Mouse (Mus musculus) midbrain, embryonic 13.5 days (tissue): ENCODE measurements at regions not wholly inside any gene's neighbourhood (a gene's known extent, or its start where the extent isn't known, plus 50 kb on each side); places are given as distances from the start of the nearest gene placed in this dataset.

ENCODE experiments used
- ATAC-seq: fragments of 200-750 bp; cut with Nextera tagmentation; 2 replicates; pipeline ENCODE4 v1.8.0; 2017; ENCODE audit warnings: mild to moderate bottlenecking, moderate TSS enrichment, moderate library complexity
- H3K27ac ChIP-seq: fragments of 300-500 bp; sonication (generic); 2 replicates; pipeline ENCODE4 v1.5.1; 2015; ENCODE audit warnings: inconsistent platforms, mild to moderate bottlenecking, moderate library complexity
- H3K27me3 ChIP-seq: fragments of 300-500 bp; sonication (generic); 2 replicates; pipeline ENCODE4 v1.6.1; 2015; ENCODE audit warnings: mild to moderate bottlenecking, inconsistent platforms
- H3K36me3 ChIP-seq: fragments of 300-500 bp; sonication (generic); 2 replicates; pipeline ENCODE4 v1.6.1; 2015; ENCODE audit warnings: mild to moderate bottlenecking, inconsistent platforms
- H3K4me1 ChIP-seq: fragments of 300-500 bp; sonication (generic); replicated peaks from 2 replicates; pipeline ENCODE4 v1.6.1; 2015; ENCODE audit warnings: inconsistent platforms
- H3K4me2 ChIP-seq: fragments of 300-500 bp; sonication (generic); replicated peaks from 2 replicates; pipeline ENCODE4 v1.6.1; 2015; ENCODE audit warnings: moderate library complexity, mild to moderate bottlenecking, inconsistent platforms
- H3K4me3 ChIP-seq: fragments of 300-500 bp; sonication (generic); replicated peaks from 2 replicates; pipeline ENCODE4 v1.5.1; 2015; ENCODE audit warnings: mild to moderate bottlenecking, inconsistent platforms
- H3K9ac ChIP-seq: fragments of 300-500 bp; sonication (generic); replicated peaks from 2 replicates; pipeline ENCODE4 v1.6.1; 2015; ENCODE audit warnings: mild to moderate bottlenecking, inconsistent platforms
- H3K9me3 ChIP-seq: fragments of 300-500 bp; sonication (generic); 2 replicates; pipeline ENCODE4 v1.6.1; 2016; ENCODE audit warnings: mild to moderate bottlenecking, inconsistent platforms
- WGBS: fragments of 180-500 bp; shearing (Covaris S2); methylation state at CpG from one replicate; pipeline ENCODE4 v1.1.7; 2015; 5-methylcytosine and 5-hydroxymethylcytosine counted together

DNA sequence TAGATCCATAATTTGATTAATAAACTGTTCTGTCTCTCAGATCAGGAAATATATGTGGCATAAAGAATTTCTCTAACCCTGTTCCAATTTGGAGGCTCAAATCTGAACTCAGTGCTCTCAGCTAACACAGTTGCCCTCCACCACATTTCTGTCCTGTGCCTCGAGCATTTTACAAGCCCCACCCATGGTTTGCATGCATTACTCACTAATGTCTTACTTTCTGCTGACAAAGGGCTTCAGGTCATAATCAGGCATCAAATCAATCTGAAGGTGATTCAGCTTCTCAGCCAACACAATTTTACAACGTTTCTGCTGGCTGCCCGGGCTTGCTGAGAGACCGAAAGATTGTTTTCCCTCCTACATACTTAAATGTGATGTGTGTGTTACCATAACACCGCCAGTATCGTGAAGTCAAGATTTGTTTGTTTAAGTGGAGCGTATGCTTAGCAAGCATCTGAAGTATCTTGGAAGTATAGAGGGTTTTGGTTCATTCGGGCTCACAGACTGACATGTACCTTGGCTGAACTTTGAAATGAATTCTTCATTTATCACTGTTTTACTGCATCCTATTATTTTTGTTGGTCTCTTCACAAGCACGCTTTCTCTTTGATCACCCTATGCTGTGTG lies 139.9 kb upstream of the Sema3d start:
- no peak overlapping the region for H3K27ac ChIP-seq
- ATAC-seq, result no peak
- WGBS, result 86% methylated on average over 9 of the region's 9 CpGs

GRCm38 (mm10) chr5:12293685-12294084 lies 89.5 kb upstream of the Sema3d start:
- Histone ChIP-seq H3K27me3 (no peaks in the 10 kb centered on the region), H3K9ac (no peak overlapping the region), H3K4me1 (no peaks in the 10 kb centered on the region), H3K36me3 (no peaks in the 10 kb centered on the region), H3K9me3 (no peaks in the 10 kb centered on the region), H3K4me3 (no peak overlapping the region), H3K27ac (no peak overlapping the region), H3K4me2 (no peak overlapping the region)
- ATAC-seq, result no peak
- whole genome bisulfite sequencing, result 63% methylated on average over 4 of the region's 4 CpGs

More for the DNA sequence above, 139.9 kb upstream of the Sema3d start:
- Histone ChIP-seq H3K4me2 (no peak overlapping the region), H3K4me1 (no peaks in the 10 kb centered on the region), H3K36me3 (no peaks in the 10 kb centered on the region), H3K27me3 (no peaks in the 10 kb centered on the region), H3K9me3 (no peaks in the 10 kb centered on the region), H3K4me3 (no peak overlapping the region), H3K9ac (no peak overlapping the region)

DNA sequence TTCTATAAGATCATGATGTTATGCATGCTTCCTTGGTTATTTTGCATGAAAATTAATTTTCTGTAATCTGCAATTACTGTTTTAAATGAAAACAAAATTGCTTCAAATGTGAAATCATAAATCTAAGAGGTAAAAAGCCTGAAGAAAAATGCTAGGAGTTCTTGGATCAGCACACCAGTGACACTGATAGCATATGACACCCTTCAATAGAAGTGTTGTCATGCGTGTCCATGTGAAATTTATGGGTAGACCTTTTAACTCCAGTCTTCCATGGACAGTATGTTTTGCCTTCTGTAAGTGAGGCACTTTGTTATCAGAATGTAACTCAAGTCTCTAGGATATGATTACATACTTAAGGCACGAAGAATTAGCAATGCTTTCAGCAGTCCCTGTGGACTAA lies 85.9 kb upstream of the Sema3d start:
- no peak overlapping the region for H3K4me3 ChIP-seq
- H3K27ac ChIP-seq, result no peak overlapping the region
- WGBS, result 78% methylated on average over 2 of the region's 2 CpGs
- H3K9ac ChIP-seq, result no peak overlapping the region
- ATAC-seq, result no peak
- H3K4me1 ChIP-seq, result no peaks in the 10 kb centered on the region
- H3K27me3 ChIP-seq, result no peaks in the 10 kb centered on the region
- no peaks in the 10 kb centered on the region for H3K36me3 ChIP-seq
- no peak overlapping the region for H3K4me2 ChIP-seq
- no peaks in the 10 kb centered on the region for H3K9me3 ChIP-seq

GRCm38 (mm10) chr5:12301833-12302808 lies 81.1 kb upstream of the Sema3d start:
- H3K27ac ChIP-seq, result no peak overlapping the region
- H3K4me3 ChIP-seq, result no peak overlapping the region
- ATAC-seq, result no peak

GRCm38 (mm10) chr5:12309408-12309807 lies 73.8 kb upstream of the Sema3d start:
- ATAC-seq, result no peak
- H3K27ac ChIP-seq, result no peak overlapping the region
- H3K36me3 ChIP-seq, result no peaks in the 10 kb centered on the region
- no peak overlapping the region for H3K4me2 ChIP-seq
- H3K4me3 ChIP-seq, result no peak overlapping the region
- no peak overlapping the region for H3K9ac ChIP-seq
- no peaks in the 10 kb centered on the region for H3K4me1 ChIP-seq
- no peaks in the 10 kb centered on the region for H3K9me3 ChIP-seq
- no peaks in the 10 kb centered on the region for H3K27me3 ChIP-seq

More at GRCm38 (mm10) chr5:12301833-12302808, 81.1 kb upstream of the Sema3d start:
- H3K9me3 ChIP-seq, result no peaks in the 10 kb centered on the region
- 64% methylated on average over 4 of the region's 4 CpGs for WGBS
- H3K27me3 ChIP-seq, result no peaks in the 10 kb centered on the region
- no peak overlapping the region for H3K4me2 ChIP-seq
- H3K36me3 ChIP-seq, result no peaks in the 10 kb centered on the region
- no peak overlapping the region for H3K9ac ChIP-seq
- H3K4me1 ChIP-seq, result no peaks in the 10 kb centered on the region

DNA sequence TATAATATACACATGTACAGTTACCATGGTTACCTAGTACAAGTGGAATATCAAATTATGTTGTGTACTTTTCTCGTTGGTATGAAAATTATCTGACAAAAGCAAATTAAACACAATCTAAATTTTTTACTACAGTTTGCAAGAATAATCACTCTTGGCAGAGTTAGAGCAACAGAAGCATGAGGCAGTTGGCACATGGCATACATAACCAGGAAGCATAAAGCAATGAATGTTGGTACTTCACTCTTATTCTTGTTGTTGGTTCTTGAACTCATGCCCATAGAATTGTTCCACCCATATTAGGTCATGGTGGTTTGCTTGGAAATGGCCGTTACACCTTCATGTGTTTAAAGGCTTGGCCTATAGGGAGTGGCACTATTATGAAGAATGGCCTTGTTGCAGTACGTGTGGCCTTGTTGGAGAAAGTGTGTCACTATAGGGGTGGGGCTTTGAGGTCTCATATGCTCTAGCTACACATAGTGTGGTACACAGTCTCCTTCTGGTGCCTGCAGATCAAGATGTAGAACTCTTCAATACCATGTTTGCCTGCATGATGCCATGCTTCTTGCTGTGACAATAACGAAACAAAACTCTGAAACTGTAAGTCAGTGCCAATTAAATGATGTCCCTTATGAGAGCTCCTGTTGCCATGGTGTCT lies 50.4 kb upstream of the Sema3d start:
- Histone ChIP-seq H3K27me3 (no peaks in the 10 kb centered on the region), H3K9me3 (no peaks in the 10 kb centered on the region), H3K4me3 (no peak overlapping the region), H3K9ac (no peak overlapping the region), H3K27ac (no peak overlapping the region), H3K4me2 (no peak overlapping the region), H3K4me1 (no peaks in the 10 kb centered on the region), H3K36me3 (no peaks in the 10 kb centered on the region)
- ATAC-seq, result no peak
- WGBS, result 84% methylated on average over 4 of the region's 4 CpGs
